Mouse (Mus musculus): ENCODE data around the gene Mvp.
A peak's percentile ranks its signal among the peaks of the same experiment; 100 is the strongest.

The Mvp gene

DNA sequence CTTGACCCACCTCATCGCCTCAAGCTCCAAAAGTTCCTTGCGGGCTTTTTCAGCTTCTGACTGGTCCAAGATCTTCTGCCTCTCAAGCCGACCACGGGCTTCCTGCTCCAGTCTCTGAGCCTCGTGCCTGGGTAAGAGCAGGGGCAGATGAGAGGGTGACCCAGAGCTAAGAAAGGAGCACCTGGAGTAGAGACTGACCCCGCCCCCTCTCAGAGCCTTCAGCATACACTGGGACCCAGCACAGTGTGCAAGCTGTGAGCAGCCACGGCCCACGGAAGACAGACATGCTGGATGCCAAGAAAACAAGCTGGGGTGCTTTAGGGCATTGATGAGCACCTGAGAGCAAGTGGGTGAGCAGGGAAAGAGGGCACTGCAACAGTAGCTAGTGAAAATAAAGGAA is 25.6 kb downstream of the Mvp start:
- DNase-seq: no peak

DNA sequence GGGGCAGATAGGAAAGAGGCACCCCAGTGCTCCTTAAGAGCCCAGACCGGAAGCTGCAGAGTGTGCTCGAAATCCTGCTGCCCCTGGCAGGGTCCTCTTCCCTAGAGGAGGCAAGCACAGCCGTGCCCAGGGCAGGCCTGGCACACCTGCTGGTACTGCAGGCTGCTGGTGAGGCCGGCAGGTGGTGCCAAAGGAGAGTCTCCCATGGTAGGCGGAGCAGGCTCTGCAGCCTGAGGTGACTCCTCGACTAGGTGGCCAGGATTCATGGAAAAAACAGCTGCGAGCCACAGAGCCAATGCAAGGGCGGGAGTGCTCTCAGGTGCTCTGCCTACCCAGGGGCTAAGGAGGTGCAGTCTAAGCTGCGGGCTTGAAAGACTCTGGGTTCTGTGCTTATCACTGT is 28.1 kb downstream of the Mvp start:
- DNase-seq: peak; percentile 72

DNA sequence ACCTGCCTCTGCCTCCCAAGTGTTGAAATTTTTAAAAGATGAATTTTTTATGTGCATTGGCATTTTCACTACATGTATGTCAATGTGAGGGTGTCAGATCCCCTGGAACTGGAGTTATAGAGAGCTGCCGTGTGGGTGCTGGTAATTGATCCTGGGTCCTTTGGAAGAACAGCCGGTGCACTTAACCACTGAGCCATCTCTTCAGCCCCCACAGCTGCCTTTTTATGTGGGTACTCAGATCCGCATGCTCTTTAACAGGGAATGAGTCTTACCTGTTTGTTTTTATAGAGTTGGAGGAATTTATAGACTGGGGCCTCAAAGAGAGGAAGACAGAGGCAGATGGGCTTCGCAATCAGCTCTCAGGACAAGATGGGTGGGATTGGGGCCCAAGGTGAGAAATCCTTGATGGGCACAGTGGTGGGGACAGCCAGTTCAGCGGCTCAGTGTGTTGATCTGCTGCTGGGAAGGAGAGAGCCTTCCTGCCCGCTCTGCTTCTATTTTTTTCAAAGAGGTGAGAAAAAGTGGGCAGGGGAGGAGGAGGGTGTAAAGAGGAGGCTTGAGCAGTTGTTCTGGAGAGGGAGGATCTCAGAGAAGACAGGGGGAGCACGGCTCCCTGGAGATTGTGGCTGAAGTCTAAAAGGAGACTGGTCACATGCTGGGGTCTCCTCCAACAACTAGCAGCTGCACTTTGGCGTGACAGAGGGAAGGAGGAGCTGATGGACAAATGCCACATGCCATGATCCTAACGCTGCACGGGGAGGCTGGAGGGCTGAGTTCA is 29.6 kb downstream of the Mvp start:
- DNase-seq: no peak

DNA sequence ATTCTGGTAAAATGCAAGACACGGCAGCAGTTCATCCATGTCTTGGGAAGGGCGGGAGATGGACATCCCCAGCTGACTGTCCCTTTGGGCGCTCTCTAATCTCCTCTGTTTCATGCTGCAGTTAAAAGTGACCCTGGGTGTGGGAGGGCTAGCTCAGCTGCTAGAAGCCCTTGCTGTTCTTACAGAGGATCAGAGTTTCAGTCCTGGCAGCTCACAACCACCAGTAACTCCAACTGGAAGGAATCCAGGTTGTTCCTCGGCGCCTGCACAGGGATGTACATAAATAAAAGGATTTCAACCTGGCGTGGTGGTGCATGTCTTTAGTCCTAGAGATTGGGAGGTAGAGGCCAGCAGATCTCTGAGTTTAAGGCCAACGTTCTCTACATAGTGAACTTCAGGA is 31.3 kb downstream of the Mvp start:
- DNase-seq: no peak

DNA sequence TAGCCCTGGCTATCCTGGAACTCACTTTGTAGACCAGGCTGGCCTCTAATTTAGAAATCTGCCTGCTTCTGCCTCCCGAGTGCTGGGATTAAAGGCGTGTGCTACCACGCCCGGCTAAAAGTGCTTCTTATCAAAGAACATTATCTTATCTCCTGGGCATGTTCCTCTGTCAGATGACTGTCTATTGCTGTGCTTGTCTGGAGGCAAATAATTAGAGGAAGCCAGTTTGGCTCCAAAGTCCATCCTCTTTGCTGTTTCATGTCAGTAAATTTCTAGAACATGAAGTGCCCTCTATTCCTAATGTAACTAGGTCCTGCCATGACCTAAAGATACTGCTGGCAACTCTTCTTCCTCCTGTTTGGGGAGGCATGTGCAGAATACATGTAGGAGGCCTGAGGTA is 32.4 kb downstream of the Mvp start:
- DNase-seq: no peak

DNA sequence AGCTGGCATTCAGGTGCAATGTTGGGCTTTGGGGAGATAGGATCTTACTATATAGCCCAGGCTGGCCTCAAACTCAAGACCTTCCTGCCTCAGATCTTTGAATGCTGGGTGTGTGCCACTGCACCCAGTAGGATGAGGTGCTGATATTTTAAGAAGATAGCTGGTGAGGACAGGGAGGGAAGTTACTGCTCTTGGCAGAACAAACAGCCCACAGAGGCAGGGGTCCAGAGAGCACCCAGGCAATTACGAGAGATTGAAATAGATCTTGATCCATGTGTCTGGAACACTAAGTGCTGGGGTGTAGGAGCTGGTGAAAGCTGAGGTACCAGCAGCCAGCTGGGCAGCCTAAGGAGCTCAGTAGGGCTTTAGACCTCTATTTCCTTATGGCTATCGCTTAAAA is 32.8 kb downstream of the Mvp start:
- DNase-seq: no peak

DNA sequence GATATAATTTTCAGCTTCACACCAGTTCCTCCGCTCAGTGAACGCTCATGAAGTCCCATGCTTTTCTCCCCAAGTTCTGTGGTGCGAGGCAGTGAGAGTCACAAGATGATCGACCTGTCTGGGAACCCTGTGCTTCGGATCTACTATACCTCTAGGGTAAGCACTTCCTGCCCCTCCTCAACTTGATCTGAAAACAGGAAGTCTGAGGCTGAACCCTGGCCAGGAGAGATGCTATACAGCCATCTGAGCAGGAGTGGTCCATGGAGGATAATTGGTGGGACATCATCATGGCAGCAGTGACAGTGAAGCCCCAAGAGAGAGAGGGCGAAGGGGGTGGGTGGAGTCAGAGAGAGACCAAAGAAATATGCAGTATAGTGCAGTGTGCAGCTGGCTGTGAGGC is 35.6 kb downstream of the Mvp start:
- DNase-seq: no peak

DNA sequence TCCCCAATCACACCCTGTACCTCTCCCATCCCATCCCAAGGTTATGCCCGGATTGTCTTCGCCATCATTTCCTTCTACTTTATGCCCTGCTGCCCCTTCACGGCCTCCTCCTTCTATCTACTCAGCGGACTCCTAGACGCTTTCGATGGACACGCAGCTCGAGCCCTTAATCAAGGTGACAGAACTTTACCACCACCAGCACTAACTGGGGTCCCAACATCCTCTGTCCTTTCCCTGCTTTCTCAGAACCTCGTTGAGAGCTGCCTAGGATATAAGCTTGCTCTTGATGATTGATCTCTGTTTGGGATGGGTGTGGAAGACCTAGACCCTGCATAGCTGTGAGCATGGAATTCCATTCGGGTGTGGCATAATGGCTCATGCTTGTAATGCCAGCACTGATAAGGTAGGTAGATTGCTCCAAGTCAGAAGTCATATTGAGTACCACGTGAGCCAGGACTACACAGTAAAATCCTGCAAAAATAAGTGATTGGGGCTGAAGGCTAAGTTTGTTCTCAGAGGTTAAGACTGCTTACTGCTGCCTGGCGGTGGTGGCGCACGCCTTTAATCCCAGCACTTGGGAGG is 37.5 kb downstream of the Mvp start:
- DNase-seq: peak; percentile 36

DNA sequence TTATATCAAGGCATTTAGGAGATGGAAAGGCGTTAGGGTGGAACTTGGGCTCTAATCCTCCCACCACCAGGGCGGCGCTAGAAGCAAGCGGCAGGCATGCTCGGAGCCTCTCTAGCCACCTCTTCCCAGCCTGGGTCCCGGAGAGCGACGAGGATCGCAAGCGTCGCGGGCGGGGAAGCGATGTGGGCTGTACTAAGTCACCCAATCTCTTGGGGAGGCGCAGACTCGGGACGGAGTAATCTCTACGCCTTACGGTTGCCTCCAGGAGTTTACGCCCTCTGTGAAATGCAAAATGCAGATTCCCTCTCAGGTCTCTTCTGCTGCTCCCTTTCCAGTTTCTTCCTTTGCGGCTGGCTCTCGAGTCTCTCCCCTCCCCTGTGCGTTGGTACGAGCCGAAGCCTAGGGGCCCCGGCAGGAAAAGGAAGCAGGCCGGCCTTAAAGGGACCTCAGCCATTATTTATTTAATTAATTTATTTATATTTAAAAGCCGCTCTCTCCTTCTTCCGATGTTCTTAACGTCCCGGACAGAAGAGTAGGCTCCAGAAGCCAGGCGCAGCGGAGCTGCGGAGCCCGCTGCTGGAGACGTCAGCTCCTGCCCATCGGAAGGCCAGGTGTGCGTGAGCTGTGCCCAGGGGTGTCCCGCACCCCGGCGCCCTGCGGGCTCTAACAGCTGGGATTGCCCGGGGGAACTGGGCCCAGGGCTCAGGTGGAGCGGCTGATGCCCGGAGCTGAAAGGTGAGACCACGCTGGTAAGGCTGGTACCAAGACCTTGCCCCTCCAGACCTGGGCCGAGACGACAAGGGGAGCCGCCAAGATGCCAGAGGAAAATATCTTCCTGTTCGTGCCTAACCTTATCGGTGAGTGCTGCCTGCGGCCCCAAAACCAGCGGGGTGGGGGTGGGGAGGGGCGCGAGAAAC is 38.2 kb downstream of the Mvp start, which contains the start of gene Cdiptos:
TSS of gene Cdiptos (minus strand) at position 149 of the 917 bp plus-strand sequence.
- DNase-seq: peak; percentile 97

DNA sequence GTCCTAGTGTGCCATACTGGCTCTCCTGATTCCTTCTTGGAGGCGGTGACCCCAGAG is 38.7 kb downstream of the Mvp start, which contains the start of gene Cdipt:
TSS of gene Cdipt (plus strand) at position 22 of the 57 bp plus-strand sequence.
- no peak for DNase-seq

DNA sequence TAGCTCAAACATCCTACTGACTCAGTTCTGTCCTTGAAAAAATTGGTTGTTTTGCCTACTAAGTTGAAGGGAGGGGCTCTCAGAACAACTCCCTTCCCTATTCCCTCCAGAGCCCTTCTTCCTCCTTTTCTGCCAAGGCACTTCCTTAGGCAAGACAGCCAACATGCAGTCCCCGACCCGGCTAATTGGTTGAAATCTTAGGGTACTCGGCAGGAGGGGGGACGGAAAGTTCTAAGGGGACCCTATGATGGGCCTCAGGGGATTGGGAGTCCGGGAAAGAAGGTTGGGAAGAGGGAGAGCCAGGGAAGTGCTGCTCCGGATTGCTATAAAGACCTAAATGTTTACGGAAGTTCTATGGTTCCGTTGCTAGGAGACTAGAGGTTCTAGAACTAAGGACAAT is 38.9 kb downstream of the Mvp start:
- no peak for DNase-seq

DNA sequence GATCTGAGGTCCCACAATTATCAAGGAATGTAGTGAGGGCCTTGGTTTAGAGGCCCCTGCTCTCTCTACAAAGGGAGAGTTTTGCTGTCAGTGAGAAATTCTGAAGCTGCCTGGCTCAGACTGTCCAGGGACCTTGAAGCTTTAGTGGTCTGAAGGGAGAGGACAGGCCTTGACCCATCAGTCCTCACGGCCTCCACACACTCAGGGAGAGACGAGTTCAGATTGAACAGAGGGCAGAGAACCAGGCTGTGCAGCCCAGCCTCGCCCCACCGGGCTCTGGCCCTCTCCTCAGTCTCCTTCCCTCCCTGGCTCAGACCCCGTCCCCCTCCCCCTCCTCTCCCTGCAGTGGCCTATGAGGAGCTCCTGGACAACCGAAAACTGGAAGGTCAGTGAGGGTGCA is 47.1 kb downstream of the Mvp start:
- no peak for DNase-seq

DNA sequence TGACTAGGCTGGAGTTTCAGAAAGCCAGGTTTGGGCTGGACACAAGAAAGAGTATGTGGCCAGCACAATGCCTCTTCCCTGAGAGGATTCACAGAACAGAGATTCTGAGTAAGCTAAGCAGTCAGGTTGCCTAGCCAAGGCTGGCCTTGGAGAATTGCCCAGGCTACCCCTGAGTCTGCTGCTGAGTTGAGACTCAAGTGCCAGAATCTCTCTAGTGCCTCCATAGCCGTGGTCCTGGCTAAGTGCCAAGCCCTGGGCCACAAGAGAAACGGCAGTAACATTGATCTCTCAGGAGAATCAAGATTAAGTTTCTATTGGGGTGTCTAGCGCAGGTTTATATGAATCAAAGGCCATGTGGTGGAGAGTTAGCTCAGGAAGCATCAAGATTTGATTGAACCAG is 48.9 kb downstream of the Mvp start:
- no peak for DNase-seq

DNA sequence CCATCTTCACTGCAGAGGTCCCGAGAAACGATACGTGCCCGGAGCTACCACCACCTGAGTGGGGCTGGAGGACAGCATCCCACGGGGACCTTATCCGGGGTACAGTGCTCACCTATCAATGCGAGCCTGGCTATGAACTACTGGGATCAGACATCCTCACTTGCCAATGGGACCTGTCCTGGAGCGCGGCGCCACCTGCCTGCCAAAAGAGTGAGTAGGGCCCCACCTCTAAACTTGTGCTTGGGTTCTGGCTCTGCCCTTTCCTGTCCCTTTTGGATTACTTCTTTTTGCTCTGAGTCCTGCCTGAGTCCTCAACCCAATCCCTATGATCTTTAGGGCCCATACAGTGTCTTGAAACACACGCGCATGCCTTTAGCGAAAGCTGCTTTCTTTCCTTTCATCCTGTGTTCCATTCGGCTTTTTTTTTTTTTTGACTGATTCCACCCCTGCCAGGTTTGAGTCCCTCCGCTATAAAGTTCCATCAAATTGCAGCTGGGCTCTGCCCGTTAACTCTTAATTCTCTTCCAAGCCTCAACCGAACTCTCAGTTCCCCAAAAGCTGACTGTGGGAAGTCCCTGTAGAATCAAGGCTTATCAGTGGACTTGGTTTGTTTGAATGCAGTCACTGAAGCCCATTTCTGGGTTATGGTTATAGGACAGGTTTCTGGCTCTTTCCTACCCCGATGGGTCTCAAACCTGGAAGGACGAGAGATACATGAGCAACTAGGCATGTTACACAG is 50.7 kb downstream of the Mvp start:
- peak; percentile 74 for DNase-seq

DNA sequence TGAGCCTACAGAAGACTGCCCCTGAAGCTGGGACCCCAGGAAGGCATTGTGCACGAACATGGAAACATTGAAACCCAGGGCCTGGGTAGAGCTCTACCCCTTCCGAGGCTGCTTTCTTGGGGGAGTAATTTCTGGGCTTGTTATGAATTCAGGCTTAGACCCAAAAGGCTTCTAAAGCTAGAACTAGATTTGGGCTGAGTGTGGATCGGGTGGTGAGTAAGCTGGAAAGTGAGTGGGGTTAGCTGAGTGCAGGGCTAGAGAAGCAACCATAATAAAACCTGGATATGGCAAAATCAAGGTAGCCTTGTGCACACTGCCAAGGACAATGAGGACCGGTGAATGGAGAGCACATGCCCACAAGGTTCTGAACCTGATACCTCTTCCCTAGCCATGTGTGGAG is 52.5 kb downstream of the Mvp start:
- DNase-seq: no peak

DNA sequence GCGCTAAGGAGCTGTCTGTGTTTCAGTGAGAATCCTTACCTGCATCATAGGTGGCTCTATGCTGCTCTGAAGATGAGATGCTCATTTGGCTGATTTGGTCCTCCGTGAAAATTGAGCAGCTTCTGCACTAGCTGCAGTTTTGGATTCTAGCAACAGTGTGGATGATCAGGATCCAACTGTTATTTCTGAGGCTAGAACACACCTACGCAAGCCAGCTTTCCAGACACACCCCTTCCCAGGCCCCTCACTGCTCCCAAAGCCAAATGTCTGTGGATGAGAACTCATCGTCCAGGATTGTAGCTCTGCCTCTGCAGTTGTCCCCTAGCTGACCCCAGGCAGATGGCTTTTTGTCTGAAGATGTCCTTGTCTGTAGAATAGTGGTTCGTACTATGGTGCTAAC is 53.3 kb downstream of the Mvp start:
- no peak for DNase-seq

DNA sequence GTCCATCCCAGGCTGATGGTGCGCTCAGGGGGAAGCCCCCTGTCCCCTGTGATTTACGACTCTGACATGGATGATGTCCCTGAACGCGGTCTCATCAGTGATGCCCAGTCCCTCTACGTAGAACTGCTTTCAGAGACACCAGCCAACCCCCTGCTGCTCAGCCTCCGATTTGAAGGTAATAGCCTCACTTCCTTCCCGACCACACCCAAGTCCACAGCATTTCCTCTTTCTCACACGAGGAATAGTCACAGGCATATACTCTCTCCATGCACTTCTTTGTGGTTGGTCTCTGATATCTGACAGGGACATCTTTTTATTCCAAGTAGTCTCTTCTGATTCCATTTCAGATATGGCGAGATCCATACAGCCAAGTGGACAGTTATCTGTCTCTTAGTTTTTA is 54.6 kb downstream of the Mvp start:
- DNase-seq: no peak

DNA sequence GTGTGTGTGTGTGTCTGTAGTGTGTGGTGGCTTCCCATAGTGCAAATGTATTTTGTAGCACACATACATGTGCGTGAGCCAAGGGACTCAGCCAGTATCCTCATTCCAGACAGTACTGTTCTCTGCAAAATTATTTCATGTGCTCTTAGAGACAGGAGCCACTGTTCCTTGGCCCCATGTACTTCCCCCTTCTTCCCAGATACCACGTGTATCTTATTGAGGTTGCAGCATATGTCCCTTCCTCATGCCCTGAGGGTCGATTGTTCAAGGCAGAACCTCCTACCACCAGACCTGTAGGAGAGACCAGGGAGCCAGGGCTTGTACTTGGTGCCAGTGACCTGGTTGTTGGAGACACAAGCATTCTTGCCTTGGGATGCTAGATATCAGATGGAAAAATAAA is 59.3 kb downstream of the Mvp start:
- DNase-seq: no peak

DNA sequence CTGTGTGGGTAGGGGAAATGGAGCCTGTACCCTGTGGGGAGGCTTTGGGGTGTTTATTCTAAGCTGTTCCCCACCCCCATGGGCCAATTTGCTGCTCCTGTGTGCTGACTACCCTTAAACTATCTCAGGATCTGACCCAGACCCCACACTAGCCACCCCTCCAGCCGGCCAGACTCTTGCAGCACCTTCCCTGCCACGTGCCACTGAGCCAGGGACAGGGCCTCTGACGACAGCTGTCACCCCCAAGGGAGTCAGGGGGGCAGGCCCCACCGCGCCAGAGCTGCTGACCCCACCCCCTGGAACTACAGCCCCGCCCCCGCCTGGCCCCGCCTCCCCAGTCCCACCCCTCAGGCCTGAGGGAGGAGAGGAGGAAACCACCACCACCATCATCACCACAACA is 61.8 kb downstream of the Mvp start:
- DNase-seq: no peak

DNA sequence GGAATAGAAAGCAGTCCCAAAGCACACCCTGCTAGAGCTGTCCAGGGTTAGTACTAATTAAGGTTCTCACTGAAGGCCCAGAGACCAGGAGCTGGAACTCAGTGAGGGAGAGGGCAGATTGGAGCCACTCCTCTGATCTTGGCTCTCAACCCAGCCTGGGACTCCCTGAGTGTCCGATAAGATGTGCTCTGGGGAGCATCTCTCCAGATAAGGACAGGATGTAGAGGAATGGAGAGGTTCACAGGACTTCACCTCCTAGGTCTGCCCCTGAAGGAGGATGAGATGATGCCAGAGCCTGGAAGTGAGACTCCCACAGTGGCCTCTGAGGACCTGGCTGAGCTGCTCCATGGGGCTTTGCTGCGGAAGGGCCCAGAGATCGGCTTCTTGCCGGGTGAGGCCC is 62.7 kb downstream of the Mvp start:
- no peak for DNase-seq

DNA sequence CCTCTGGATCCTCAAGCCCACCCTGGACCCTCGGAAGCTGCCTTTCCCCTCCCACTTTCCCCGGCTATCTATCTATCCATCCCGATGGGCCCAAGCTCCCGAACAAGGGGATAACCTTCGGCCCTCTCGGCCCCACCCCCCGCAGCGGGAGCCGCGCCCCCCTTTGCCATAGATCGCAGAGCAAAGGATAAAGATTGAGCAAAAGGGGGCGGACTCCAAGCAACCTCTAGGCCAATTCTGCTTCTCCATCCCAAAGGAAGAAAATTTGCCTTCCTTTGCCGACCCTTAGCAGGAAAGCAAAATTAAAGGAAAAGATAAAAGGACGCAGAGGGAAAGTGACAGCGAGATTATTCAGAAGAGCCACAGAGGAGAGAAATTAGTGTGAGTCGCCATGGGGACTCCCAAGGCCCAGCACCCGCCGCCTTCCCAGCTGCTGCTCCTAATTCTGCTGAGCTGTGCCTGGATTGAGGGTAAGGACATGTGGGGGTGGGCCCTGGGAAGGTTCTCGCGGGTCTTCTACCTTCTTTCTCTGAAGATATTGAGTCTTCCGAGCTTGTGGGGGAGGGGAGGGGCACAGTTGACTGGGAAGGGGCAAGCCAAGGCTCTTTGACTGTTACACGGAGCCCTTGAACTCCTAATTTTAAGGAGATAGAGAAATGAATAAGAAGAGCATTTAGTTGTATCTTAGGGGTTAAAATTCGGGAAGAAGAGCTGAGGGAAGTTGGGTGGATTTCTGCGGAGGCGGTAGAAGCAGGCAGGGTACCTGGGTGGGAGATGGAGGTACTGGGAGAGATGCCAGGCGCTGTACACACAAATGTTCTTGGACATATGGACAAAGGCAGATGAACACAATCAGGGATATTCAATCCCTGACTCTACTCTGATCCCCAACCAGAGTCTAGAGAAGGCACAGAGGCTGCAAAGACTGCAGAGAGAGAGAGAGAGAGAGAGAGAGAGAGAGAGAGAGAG is 63.5 kb downstream of the Mvp start:
- no peak for DNase-seq

All from kidney, adult 18-20 months (tissue).